Mouse (Mus musculus) ES-E14 (cell line): ENCODE data around the gene Tbc1d32.

ENCODE experiments used
- CHD2 ChIP-seq: IDR thresholded peaks from 2 replicates; pipeline ENCODE4 v1.6.1; 2014; ENCODE audit warnings: mild to moderate bottlenecking, low read depth, low read length, inconsistent platforms
- ZC3H11A ChIP-seq: IDR thresholded peaks from 2 replicates; pipeline ENCODE4 v1.6.1; 2012; ENCODE audit warnings: low read depth, mild to moderate bottlenecking, inconsistent platforms, low read length, borderline replicate concordance
- ZNF384 ChIP-seq: IDR thresholded peaks from 2 replicates; pipeline ENCODE4 v1.6.1; 2012; ENCODE audit warnings: low read depth, low read length, inconsistent platforms

DNA sequence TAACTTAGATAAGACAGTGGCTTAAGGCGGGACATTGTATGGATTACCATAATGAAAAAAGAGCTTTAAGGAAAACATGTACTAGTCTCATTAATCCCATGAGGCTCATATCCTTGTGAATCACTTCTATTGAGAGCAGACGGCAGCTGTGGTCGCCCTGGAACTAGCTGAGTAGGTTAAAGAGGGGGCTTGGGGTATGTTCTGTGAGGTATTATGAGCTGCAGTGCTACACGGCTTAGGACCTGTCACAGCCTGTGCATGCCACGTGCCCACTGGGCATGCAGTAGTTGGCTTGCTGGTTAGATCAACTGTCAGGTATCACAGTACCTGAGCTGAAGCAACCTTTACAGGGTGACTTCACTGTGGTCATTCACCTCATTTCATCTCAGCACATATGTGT is 133.9 kb downstream of the Tbc1d32 start:
- TF ChIP-seq ZNF384 (no peak), ZC3H11A (no peak), CHD2 (no peak)
